Mouse (Mus musculus) kidney, adult 9 months (tissue): ENCODE measurements around the gene 1500009L16Rik.

Experiments used
- DNase-seq: peaks from one replicate; pipeline ENCODE4 v3.0.0; 2022

The 1500009L16Rik gene

DNA sequence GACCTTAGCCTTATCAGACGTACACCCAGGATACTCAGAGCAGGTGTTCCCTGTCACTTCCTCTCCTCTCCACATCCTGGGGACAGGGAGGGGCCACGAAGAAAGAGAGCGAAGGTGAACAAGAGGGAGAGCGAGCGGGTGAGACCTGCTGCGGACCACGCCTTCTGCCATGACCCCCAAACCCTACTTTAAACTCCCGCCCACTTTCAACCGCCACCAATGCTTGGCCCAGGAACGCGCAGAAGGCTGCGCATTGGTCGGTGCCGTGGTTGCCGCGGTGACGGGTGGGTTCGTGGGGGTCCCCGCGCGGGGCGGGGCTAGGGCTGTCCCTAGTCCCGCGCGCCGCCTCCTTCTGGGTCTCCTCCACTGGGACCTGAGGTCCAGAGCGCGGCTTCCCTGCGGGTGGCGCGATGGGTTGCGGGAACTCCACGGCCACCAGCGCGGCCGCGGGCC, at the start of gene 1500009L16Rik:
1500009L16Rik (plus strand) TSS at position 287 of the 453 bp plus-strand sequence.
- no peak for DNase-seq

DNA sequence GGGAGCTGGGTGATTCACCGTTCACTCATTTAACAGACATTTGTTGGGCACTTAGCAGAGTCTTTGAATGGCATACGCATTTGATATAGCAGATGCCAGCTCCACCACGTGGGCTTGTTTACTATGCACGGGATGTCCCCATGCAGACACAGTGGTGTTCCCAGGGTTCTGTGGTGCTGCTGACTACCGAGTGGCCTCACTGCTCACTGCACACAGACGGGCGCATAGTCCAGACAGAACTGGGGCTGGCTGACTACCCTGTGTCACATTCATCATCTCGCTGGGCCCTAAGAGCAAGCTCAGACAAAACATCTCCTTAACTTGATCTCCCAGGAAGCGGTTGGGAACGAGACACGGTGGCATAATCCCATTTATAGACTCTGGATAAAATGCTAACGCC, 41.3 kb upstream of the 1500009L16Rik start:
- no peak for DNase-seq

GRCm38 (mm10) chr10:83688215-83688614, 34.5 kb upstream of the 1500009L16Rik start:
- no peak for DNase-seq

- DNase-seq: no peak
Measured at GRCm38 (mm10) chr10:83692175-83692895, 30.3 kb upstream of the 1500009L16Rik start.

DNA sequence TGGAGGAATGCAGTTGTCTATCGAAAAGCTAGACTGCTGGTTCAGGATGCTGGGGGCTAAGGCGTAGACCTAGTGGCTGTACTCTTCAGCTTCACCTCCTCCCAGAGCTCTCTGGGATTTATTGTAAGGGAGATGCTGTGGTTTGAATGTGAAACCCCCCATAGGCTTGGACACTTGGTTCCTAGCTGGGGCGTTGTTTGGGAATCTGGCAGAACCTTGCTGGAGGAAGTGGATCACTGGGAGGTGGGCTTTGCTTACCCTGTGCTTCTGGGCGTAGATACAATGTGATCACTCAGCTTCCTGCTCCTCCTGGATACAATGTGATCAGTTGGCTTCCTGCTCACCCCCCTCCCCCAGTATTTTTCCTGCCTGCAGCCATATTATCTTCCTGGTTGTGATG, 26.4 kb upstream of the 1500009L16Rik start:
- DNase-seq: no peak

- DNase-seq: no peak
Measured at GRCm38 (mm10) chr10:83706628-83707027, 16.0 kb upstream of the 1500009L16Rik start.

GRCm38 (mm10) chr10:83709920-83710319, 12.7 kb upstream of the 1500009L16Rik start:
- DNase-seq: no peak

- no peak for DNase-seq
Measured at GRCm38 (mm10) chr10:83711769-83712168, 10.9 kb upstream of the 1500009L16Rik start.

- no peak for DNase-seq
Measured at GRCm38 (mm10) chr10:83718855-83719474, 3.7 kb upstream of the 1500009L16Rik start.

DNA sequence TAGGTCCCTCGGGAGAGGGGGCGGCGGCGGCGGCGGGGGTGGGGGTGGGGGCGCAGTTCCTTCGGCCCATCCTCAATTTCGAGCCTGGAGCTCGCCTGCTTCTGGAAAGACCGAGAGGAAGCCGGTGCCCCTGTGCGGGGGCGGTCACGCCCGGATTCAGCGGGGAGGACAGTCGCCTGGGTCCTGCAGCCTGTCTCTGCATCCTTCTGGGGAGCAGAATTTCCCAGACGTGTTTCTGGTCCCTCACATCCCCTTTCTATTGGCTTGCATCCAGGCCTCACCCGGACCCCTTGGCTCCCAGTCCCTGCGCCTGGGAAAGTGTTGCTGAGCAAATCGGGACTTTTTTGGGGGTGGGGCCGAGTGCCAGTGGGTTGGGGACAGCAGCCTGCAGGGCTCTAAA, 390 bp downstream of the 1500009L16Rik start:
- DNase-seq: no peak

DNA sequence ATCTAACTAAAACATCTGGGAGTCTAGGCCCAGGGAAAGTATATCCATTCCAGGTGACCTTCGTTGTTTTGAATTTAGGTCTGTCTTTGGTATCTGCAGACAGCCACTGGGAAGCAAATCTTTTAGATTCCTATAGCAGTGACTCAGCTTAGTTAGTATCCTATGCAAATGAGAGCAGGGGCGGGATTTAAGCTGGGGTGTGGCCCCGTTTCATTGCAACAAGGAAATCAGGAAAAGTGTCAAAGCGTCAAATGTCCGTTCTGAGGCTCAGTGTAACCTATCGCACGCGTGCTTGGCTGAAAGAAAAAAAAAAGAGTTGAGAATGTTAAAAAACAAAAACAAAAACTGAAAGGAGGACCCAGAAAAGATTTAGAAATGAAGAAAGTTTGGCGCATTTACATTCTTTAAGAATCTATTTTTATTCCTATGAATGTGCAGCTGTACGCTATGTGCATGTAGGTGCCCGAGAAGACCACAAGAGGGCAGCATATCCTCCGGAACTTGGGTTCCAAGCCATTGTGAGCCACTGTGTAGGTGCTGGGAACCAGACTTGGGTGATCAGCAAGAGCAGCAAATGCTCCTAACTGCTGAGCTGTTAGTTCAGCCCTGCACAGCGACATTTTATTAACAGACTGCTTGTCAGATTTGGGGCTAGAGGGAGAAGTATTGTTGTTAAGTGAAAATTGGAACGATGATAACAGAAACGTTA, 1.8 kb downstream of the 1500009L16Rik start:
- no peak for DNase-seq

DNA sequence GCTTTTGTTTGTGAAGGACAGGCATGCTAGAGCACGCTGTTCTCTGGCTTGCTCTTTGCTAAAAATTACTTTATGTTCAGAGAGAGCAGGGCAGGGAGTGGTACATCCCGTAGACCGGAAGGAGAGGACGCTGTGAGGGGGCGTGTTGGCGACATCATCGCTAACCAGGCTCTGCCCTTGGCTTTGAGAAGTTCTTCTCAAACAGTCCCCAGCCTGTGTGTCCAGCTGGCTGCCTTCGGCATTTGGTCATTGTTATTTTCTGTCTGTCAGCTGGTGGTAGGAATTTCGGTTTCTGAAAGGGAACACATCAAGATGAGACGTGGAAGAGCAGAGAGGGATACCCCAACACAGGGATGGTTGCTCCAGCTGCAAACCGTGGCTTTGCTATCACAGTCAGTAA, 3.5 kb downstream of the 1500009L16Rik start:
- DNase-seq: no peak

DNA sequence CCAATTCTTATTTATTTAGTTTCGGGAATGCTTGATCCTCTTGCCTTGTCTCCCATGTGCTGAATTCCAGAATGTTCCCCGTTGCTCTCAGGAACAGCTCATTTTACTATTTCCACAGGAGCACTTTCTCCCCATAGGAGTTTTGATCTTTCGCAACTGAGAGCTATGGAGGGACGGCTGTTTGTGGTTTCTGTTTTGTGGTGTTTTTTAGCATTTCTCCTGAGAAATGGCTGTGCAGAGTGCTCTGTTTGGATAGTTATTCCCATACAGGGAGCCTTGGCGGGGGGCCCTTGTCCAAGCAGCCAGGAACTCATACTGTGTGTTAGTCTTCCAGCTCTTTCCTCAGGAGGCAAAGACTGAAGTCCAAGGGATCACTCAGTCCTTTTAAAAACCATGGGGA, 5.2 kb downstream of the 1500009L16Rik start:
- peak; percentile 19 for DNase-seq

DNA sequence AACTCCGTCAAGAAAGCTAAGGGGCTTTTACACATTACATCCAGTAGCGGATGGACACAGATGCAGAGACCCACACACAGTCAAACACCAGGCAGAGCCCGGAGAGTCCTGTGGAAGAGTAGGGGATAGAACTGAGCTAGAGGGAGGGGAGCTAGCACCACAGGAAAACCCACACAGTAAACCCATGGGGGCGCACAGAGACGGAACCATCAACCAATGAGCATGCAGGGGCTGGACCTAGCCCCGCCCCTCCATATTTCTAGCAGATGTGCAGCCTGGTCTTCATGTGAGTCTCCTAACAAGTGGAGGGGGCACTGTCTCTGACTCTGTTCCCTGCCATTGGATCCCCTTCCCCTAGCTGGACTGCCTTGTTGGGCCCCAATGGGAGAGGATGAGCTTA, 5.9 kb downstream of the 1500009L16Rik start:
- no peak for DNase-seq

DNA sequence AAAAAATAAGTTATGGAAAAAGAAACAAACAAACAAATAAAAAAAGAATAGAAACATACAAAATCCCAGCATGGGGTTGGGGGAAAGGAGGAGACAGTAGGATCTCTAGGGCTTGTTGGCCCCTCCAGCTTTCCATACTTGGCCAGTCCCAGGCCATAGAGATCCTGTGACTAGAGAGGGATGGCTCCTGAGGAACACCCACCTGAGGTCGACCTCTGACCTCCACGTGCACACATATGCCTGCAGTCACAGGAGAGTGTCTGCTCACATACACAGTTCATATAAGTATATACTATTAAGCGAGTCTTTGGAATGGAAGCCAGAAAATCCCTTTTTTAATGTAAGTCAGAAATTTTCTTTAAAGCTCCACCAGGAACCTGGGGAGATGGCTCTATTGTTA, 6.4 kb downstream of the 1500009L16Rik start:
- no peak for DNase-seq

DNA sequence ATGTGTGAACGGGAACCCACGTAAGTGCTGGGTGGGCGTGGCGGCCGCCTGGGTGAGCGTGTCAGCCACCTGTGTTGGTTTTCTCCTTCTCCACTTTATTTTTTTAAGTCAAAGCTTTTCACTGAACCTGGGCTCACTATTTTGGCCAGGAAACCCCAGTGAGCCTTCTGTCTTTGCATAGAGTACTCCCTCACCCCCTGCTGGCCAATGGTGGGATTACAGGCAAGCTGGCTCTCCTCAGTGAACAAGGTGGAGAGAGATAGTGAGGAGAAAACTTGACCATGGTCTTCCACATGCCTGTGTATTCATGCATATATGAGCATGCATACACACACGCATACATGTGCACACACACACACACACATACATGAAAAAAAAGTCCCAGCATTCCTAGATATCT, 6.8 kb downstream of the 1500009L16Rik start:
- peak; percentile 81 for DNase-seq

DNA sequence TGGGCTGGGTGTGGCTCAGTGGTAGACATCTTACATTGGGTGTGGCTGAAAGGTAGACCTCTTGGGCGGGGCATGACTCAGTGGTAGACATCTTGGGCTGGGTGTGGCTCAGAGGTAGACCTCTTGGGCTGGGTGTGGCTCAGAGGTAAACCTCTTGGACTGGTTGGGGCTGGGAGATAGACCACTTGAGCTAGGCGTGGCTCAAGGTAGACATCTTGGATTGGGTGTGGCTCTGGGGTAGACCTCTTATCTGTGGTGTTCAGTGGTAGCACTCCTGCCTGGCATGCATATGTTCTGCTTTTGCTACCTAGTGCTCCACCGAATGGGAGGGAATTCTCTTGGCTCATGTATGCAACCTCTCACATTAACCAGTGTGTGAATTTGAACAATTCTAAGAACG, 11.1 kb downstream of the 1500009L16Rik start:
- no peak for DNase-seq

DNA sequence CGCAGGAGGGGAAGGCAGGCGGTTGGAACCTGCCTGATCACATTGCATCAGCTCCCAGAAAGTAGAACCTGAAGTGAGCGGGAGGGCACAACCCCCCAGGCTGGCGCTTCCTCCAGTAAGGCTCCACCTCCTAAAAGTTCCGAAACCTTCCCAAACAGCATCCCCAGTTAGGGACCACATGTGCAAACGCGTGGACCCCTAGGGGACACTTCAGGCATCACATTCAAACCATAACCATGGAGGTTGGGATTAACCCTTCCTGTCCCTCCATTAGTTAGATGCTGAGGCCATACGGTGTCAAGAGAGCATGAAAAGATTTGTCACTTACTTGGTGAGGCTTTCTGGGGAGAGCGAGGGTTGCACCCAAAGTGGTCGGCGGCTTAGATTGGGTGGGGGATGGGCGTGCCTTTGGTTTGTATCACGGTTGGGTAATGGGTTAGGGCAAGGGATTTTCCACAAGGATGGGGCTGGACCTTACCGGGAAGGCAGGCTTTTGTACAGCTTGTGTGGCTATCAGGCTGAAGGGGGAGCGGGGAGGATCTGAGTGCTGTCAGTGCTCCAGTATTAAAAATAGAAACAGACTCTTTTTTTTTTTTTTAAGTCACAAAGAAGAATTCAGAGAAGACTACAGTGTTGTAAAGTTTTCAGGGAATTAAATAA, 16.5 kb downstream of the 1500009L16Rik start:
- no peak for DNase-seq

GRCm38 (mm10) chr10:83744656-83745055, 22.0 kb downstream of the 1500009L16Rik start:
- no peak for DNase-seq

DNA sequence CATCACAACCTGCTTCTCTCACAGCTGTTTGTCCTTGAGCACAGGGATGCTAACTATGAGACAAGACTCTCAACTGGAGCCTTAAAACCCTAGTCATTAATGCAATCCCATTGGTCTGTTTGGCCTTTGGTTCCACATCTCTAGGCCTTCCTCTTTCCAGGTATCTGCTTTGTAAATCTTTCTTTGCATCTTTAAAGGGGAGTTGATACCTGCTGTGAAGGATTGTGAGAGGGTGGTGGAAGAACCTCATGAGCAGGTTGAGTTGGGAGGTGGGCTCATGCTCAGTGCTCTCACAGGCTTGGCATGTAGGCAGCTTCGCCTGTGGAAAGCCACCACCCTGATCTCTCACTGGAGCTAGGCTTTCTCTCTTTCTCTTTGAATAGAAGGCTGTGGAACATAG, 30.4 kb downstream of the 1500009L16Rik start:
- no peak for DNase-seq

DNA sequence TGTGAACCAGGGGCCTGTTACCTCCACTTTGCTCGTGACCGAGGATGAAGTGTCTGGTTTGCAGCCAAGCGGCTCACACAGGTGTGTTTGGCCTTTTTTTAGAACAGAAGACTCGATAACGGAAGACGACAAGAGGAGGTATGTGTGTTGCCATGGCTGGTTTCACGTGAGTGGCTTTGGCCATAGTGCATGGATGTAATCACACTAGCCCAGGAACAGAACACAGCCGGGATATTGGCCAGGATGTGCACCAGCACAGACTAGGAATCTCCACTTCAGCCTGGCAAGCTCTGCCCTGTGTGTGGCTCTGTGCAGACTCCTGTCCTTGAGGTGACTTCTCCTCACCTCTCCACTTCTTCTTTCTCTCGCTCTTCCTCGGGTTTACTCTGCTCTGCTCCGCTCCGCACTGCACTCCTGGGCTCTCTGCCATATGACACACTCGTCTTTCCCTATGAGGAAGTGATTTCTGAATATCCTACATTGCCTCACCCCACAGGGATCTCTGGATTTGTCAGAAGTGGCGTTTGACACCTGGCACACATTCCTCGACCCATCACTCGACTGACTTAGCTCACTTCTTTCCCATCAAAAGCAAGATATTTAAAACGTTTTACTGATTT, 34.8 kb downstream of the 1500009L16Rik start:
- no peak for DNase-seq

DNA sequence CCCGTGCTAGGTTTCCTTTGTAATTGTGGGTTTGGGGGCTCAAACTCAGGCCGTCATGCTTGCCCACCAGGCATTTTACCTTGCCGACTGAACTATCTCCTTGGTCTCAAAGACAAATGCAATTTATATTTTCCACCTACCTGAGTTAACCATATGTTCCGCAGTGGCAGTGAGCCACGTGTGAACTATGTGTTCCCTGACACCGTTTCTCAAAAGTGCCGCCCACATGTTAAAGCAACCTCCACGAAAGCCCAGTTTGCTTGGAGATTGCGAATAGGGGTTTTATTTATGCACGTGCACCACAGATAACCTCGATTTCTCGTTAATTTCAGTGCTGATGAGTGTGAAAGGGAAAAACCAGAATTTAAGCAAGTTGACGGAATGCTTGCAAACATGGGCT, 36.1 kb downstream of the 1500009L16Rik start:
- no peak for DNase-seq

DNA sequence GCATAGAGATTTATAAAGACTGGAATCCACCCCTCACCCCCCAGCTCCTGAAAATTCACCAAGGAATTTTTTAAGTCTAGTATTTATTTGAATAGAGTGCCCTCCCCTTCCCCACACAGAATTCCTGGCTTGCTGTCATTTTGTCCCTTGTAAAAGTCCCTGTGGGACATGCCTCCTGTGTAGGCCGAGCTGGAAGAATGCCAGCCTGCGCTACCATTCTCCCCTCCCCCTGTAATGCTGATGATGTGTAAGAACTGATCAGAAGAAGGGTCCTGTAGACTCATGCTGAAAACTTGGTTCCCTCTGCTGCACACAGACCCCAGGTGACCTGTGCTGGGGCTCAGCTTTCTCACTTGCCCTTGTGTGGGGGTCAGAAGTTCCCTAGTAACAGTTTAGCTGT, 37.9 kb downstream of the 1500009L16Rik start:
- DNase-seq: no peak
